Mouse (Mus musculus): ENCODE measurements around the gene Fam81a.

Fam81a gene

DNA sequence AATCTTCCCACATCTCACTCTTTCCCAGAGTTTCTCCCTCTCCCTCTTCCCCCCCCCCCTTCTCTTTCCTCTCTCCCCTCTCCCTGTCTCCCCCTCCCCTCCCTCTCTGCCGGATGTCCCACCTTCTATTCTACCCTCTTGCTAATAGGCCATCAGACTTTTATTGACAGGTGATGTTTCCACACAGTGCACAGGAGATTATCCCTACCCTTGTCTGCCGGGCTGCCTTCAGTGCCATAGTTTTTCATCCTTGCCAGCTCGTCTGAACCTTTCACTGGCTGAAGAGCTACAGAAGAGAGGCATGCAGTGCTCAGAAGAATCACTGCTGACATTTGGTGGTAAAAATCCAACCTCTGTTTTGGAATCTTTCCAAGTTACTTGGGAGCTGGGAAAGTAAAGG is 88.9 kb downstream of the Fam81a start:
- DNase-seq (ENCODE audit: low spot score) = no peak

DNA sequence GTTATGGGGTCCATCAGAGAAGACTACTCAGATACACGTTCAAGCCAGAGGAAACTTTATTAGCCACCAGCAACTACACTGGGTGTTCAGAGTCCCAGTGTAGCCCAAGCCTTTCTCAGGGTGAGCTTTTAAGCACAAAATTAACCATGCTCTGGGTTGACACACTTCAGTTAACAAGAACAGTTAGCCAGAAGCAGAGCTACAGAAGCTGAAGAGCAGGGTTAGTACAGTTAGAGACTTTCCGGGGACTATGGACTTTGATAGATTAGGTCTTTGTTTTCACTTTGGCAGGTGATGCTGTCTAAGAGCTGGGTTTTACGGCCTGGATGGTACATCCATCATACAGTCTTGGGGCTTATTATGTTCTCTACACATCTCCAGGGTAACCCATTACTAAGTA is 89.6 kb downstream of the Fam81a start:
- DNase-seq (ENCODE audit: low spot score) = no peak

DNA sequence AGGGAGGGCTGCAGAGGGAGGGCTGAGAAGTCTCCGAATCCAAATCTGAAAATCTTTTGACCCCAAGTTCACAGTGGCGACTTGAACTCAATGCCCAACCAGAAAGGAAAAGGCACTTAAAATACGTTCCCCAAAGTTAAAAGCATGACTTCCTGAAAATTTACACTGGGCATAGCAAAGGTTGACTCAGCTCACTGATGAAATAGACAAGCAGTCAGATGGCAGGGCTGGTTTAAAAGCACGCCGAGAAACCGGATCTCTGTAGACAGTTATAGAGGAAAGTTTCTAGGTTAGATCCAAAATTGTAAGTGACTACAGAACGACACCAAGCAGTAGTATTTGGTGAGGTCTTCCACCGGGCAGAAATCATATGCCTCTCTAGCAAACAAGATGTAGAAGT is 92.5 kb downstream of the Fam81a start:
- no peak for DNase-seq (ENCODE audit: low spot score)

DNA sequence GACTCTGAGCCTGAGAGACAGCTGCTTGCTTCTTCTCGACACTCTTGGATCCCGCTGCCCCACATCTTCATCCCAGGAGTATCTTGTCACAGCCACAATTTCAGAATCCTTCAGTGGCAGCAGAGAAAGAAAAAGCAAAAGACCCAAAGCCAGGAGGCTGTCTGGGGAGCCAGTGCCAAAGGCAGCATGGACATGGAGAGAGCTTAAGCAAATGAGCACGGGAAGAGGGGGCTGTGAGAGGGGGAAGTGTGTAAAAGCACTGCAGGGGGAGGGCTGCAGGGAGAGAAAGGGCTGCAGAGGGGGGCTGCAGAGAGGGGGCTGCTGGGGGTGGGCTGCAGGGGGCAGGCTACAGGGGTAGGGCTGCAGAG is 93.0 kb downstream of the Fam81a start:
- DNase-seq (ENCODE audit: low spot score) = no peak

DNA sequence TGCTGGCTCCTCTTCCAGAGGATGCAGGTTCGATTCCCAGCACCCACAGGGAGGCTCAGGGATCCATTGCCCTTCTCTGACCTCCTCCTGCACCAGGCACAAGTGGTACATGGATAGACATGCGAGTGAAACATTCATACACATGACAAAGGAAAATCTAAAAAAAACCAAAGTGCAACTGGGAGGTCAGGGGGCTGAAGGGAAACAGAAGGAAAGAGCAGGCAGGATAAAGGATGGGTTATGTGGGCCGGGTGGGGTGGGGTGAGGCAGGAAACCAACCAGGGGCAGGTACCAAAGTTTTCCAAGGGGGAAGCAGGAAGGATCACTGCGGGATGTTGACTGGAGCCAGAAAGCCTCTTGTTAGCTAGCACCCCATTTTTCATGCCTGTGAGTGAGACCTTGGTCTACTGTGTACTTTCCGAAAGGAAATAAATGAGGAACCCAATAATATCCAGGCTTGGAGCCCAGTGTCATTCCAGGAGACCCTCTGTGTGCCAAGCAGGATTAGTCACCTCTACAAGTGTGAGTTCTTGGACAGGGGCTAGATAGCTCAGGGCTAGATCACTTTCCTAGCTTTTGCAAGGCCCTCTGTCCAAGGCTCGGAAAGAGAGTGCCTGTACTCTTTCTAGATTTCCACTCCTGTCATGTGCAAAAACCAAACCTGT is 93.5 kb downstream of the Fam81a start:
- no peak for DNase-seq (ENCODE audit: low spot score)

DNA sequence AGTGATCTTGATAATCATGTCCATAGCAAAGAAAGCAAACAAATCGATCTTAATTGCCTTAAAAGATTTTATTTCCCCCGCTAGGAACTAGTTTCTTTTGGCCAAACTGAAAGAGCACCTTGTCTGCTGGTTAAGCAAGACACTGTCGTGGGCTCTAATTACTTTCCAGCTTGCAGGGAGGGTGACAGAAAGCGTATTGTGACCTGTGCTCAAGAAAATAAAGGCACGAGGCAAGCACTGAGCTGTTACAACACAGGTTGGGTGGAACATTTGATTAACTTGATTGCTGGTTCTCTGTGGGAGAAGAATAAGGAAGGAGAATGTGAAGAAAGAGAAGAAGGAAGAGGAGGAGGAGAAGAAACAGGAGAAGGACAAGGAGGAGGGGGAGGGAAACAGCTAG is 94.1 kb downstream of the Fam81a start:
- DNase-seq (ENCODE audit: low spot score) = no peak

DNA sequence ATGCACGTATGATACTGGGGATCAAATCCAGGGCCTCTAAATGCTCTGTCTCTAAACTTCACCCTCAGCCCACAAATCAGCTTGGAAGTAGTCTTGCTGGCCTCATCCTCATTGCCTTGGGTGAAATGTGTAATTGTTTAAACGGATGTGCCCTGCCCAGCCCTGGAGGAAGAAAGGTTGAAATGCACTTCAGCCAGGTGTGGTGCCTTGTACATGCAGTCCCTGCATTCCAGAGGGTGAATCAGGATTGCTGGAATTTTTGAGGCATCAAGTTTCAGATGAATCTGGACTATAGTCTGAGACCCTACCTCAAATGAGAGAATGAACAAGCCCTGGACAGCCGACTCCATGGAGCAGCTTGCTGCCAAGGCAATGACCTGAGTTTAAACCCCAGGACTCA is 94.5 kb downstream of the Fam81a start:
- DNase-seq (ENCODE audit: low spot score) = no peak

DNA sequence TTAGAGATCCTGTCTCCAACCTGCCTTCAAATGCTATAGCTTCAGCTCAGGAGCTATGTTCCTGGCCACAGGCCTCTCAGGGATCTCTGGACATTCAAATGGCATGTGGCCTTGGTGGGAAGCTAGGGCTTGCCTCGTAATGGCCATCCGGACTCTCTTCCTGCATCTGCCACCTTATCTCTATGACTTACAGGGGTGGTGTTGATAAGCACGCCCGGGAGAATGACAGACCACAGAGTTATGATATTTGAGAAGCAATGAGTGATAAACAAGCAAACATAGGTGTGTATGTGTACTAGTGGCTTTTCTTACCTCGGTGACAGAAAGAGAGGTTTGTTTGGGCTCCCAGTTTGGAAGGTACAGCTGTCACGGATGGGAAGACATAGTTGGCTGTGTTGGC is 96.1 kb downstream of the Fam81a start:
- no peak for DNase-seq (ENCODE audit: low spot score)

DNA sequence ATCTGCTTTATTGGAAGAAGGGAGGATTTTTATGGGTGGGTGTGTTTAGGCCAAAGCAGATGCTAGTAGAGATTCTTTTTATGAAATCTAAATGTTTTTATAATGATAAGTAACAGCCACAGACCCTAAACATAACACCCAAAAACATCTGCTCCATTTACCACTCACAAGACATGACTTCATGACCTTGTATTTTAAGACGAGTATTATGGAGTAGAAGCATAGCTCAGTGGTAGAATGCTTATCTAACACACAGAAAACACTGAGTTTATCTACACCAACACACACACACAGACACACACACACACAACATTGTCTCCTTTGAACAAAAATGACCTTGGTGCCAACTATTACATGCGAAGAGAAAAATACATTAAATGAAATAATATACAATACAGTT is 97.5 kb downstream of the Fam81a start:
- no peak for DNase-seq (ENCODE audit: low spot score)

DNA sequence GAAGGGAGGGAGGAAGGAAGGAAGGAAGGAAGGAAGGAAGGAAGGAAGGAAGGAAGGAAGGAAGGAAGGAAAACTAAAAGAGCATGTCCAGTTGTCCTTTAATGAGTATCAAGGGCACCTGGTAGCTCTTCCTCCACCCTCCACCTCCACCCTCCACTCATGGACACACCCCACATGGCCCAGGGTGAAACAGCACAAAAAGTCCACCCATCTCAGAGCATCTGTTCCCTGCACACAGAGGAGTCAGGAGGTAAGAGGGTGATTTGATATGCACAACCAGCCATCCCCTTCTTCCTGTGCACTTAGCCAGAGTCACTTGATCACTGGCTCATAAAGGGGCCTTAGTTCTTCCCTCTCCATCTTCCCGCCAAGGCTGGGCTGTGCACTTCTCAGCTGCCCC is 99.4 kb downstream of the Fam81a start:
- DNase-seq (ENCODE audit: low spot score) = no peak

DNA sequence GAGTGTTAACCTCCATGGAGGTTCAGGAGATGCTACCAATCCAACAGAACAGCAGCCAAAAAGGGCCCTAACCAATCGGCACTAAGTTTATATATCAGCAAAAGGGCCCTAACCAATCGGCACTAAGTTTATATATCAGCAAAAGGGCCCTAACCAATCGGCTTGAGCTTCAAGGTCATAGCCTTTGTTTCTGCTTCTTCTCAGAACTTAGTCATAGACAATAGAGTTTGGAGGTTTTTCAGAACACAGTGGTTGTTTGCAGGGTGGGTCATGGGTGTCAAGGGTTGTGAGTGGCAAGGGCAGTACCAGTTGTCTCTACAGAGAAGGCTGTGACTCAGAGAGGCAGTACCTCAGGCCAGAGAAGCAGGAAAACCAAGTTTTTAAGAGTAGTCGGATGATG is 100.2 kb downstream of the Fam81a start:
- DNase-seq (ENCODE audit: low spot score) = no peak

DNA sequence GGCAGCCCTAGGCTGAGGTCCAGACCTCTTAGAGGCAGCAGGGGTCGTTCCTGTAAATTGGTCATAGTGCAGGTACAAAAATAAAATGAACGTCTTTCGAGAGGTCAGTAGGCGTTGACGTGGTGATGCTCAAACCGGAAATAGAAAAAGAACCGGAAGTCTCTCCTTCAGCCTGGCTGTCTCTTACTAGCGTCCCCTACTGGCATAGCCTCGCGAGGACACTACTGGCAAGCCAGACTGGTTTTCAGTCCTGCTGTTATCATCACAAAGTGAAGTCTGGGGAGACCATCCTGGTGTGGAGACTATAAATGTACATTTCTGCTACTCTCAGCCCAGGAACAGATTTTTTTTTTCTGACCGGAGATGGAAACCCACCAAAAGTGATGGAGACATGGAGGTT is 101.8 kb downstream of the Fam81a start:
- no peak for DNase-seq (ENCODE audit: low spot score)

DNA sequence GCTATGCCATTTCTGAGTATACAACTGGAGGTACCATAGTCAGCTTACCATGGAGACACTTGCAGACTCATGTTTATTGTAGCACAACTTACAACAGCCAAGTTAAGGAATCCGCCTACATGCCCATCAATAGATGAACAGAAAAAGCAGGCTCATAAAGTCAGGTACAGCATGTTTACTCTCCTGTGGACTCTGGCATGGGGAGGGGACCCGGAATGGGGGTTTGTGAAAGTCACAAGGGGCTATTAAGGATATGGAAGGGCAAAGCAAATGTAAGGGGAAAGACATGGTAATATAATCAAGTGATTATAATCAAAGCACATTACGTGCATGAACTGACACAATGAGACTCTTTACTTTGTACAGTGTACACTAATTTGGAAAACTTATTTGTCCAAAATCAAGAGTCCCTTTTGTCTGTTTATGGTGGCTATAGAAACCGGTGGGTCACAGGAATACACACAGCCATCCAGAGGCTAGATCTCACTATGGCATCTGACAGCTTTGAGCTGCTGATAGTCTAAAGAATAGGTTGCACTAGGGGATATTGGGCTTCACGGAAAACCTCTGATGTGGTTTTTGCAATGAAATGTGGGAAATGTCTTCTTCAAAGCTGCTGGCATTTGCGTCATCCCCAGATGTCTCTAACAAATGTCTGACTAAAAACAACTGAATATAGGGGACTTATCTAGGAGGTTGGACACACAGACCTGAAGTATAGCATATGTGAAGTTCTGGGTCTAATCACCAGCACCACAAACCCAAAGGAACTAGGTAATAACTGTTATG is 102.6 kb downstream of the Fam81a start:
- DNase-seq (ENCODE audit: low spot score) = no peak

Measured in testis, postnatal 10 days (tissue).